Mouse (Mus musculus): ENCODE results near the gene Cldn14. TPM values are rescaled to one million over a fixed set of nuclear protein-coding genes. Genes with fewer than 3 reads are reported as not detected.
A peak's percentile ranks its signal among the peaks of the same experiment; 100 is the strongest.
"Not testable (repeated sequence)": the region's sequence is repeated elsewhere in the genome, so short reads cannot be mapped to it uniquely, and the experiment has no call there.

Gene Cldn14
- total RNA-seq, 2 experiments from 2014 or later: not detected

- no peak for ATAC-seq (ENCODE audit: poor library complexity, severe bottlenecking)
These were observed 1.5 kb upstream of the Cldn14 start for GRCm38 (mm10) chr16:94010156-94010555.

GRCm38 (mm10) chr16:94009356-94009755, 719 bp upstream of the Cldn14 start:
- no peak for ATAC-seq (ENCODE audit: poor library complexity, severe bottlenecking)

GRCm38 (mm10) chr16:94006706-94007665, 1.7 kb downstream of the Cldn14 start:
- ATAC-seq (ENCODE audit: poor library complexity, severe bottlenecking): peak; percentile 43; the same call in 1 of the 2 replicates

GRCm38 (mm10) chr16:94003478-94003877, 5.2 kb downstream of the Cldn14 start:
- no peak for ATAC-seq (ENCODE audit: poor library complexity, severe bottlenecking)

DNA sequence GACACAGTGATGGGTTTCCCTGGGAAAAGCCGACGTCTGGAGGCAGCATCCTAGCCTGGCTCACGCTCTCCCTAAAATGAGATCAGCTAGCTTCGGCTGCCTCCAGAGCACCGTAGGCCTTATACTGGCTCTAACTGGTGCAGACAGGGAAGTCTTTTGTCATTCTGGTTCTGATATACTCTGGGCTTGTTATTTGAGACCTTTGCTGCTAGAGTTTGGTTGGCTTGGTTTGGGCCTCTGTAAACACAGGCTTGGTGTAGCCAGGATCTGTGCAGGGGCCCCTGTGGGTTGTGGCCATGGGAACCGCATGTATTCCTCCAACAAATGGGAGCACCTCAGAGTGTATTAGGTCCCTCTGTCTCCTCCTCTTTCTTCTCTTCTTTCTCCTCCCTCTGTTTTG, 7.3 kb downstream of the Cldn14 start:
- ATAC-seq (ENCODE audit: poor library complexity, severe bottlenecking): no peak

GRCm38 (mm10) chr16:93998895-93999294, 9.7 kb downstream of the Cldn14 start:
- ATAC-seq (ENCODE audit: poor library complexity, severe bottlenecking): no peak

GRCm38 (mm10) chr16:93983576-93983975, 25.1 kb downstream of the Cldn14 start:
- ATAC-seq (ENCODE audit: poor library complexity, severe bottlenecking): no peak

GRCm38 (mm10) chr16:93982341-93982740, 26.3 kb downstream of the Cldn14 start:
- peak; percentile 67 for ATAC-seq (ENCODE audit: poor library complexity, severe bottlenecking)

GRCm38 (mm10) chr16:93981190-93981841, 27.3 kb downstream of the Cldn14 start:
- no peak for ATAC-seq (ENCODE audit: poor library complexity, severe bottlenecking)

- not testable (repeated sequence) for ATAC-seq (ENCODE audit: poor library complexity, severe bottlenecking)
These were observed 28.3 kb downstream of the Cldn14 start for GRCm38 (mm10) chr16:93980338-93980737.

DNA sequence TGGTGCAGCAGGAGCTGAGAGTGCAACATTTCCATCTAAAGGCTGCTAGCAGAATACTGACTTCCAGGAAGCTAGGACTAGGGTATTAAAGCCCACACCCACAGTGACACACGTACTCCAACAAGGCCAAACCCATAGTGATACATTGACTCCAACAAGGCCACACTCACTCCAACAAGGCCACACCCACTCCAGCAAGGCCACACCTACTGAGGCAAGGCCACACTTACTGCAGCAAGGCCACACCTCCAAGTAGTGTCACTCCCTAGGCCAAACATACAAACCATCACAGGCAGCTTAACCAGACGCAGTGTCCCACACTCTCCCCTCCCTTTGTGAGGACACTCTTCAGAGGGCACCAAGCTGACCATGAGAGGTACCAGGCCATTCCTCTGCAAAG, 29.3 kb downstream of the Cldn14 start:
- ATAC-seq (ENCODE audit: poor library complexity, severe bottlenecking): no peak

- peak; percentile 62 for ATAC-seq (ENCODE audit: poor library complexity, severe bottlenecking)
These were observed 31.1 kb downstream of the Cldn14 start for GRCm38 (mm10) chr16:93977587-93977986.

- peak; percentile 61 for ATAC-seq (ENCODE audit: poor library complexity, severe bottlenecking)
These were observed 31.7 kb downstream of the Cldn14 start for GRCm38 (mm10) chr16:93976907-93977306.

DNA sequence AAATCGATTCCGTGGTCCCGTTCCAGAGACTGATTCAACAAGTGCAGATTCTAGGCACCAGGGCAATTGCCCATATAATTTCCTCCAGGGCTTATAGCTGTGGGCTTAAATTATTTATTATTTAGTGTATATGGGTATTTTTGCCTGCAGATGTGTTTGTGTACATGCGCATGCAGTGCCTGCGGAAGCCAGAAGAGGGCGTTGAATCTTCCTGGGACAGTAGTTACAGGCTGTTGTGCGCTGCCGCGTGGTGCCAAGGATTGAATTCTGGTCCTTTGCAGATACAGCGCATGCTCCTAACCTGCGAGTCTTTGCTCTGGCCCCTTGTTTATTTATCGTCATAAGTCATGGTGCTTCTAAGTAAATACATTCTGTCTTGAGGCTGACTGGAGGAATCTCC, 33.2 kb downstream of the Cldn14 start:
- ATAC-seq (ENCODE audit: poor library complexity, severe bottlenecking): no peak

GRCm38 (mm10) chr16:93974278-93974677, 34.4 kb downstream of the Cldn14 start:
- no peak for ATAC-seq (ENCODE audit: poor library complexity, severe bottlenecking)

- ATAC-seq (ENCODE audit: poor library complexity, severe bottlenecking): peak; percentile 78
These were observed 35.1 kb downstream of the Cldn14 start for GRCm38 (mm10) chr16:93973554-93973953.

GRCm38 (mm10) chr16:93973123-93973522, 35.5 kb downstream of the Cldn14 start:
- ATAC-seq (ENCODE audit: poor library complexity, severe bottlenecking): 0 out of 2 replicates have a peak, but pooled peaks have one; percentile 5

DNA sequence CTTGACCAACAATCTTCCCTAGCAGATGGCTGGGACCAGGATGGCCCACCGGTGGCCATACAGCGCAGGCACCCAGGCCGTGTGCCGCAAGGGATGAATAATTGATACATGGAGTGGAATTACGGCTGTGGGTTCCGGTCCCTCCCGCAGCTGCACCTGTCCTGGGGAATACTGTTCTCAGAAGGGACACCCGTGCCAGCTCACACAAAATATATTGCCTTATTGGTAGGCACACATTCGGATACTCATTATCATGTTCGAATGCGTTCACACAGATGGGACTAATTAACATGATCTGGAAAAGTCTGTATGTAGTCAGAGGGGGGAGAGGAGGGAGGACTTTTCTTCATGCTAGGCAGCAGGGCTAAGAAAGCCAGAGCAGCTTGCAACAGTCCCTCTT, 37.6 kb downstream of the Cldn14 start:
- ATAC-seq (ENCODE audit: poor library complexity, severe bottlenecking): no peak

GRCm38 (mm10) chr16:93967893-93968292, 40.7 kb downstream of the Cldn14 start:
- no peak for ATAC-seq (ENCODE audit: poor library complexity, severe bottlenecking)

GRCm38 (mm10) chr16:93962283-93962682, 46.4 kb downstream of the Cldn14 start:
- ATAC-seq (ENCODE audit: poor library complexity, severe bottlenecking): no peak

- ATAC-seq (ENCODE audit: poor library complexity, severe bottlenecking): no peak
These were observed 47.5 kb downstream of the Cldn14 start for GRCm38 (mm10) chr16:93961099-93961646.

DNA sequence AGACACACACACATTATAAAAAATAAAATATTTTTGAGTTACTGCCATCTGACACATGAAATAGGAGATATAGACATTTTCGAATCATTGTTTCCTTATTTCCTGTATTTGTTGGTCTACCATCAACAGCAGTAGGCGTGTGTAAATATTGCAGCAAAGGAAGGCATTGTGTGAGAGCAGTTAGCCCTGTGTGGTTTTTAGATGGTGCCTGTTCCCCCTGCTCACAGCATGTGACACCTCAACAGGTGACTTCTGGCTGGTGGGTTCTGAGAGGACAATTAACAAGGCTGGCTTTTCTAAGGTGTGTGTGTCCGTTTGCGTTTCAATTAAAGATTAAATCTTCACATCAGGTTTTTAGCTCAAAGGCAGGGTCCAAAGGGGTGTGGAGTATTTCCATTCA, 48.1 kb downstream of the Cldn14 start:
- no peak for ATAC-seq (ENCODE audit: poor library complexity, severe bottlenecking)
